Mouse (Mus musculus) ES-E14 (cell line): Measurements from ENCODE around the gene Tex261. TPM values are rescaled to one million over a fixed set of nuclear protein-coding genes. Genes with fewer than 3 reads are reported as not detected.

Experiments
- DNase-seq: peaks from one replicate; pipeline ENCODE4 v3.0.0-alpha.2; 2013; ENCODE audit warnings: low read depth, low spot score
- H3K27ac ChIP-seq: 2 replicates; pipeline ENCODE4 v1.5.1; 2012; ENCODE audit warnings: low read depth, mild to moderate bottlenecking, low read length, moderate library complexity, mixed read lengths; ENCODE audit not compliant: poor library complexity, insufficient read depth, severe bottlenecking
- H3K36me3 ChIP-seq: 2 replicates; pipeline ENCODE4 v1.6.1; 2012; ENCODE audit warnings: mild to moderate bottlenecking, low read length, moderate library complexity, mixed read lengths; ENCODE audit not compliant: control insufficient read depth, poor library complexity, insufficient read depth, severe bottlenecking
- H3K4me1 ChIP-seq, 2 experiments: fragments of 150-350 bp in 1 of 2; sonication (generic) in 1 of 2; 2 replicates each; pipeline ENCODE4 v1.6.1; 2012; ENCODE audit warnings: low read length in 2 of 2, mild to moderate bottlenecking in 1 of 2, mixed read lengths in 1 of 2; ENCODE audit not compliant: control insufficient read depth in 2 of 2, insufficient read depth in 2 of 2, poor library complexity in 1 of 2
- H3K4me3 ChIP-seq, 2 experiments: fragments of 150-350 bp in 1 of 2; sonication (generic) in 1 of 2; 2 replicates each; pipeline ENCODE4 v1.5.1; 2012; ENCODE audit warnings: low read length in 2 of 2, low read depth in 1 of 2, mild to moderate bottlenecking in 1 of 2, mixed read lengths in 1 of 2; ENCODE audit not compliant: insufficient read depth in 1 of 2, poor library complexity in 1 of 2, severe bottlenecking in 1 of 2
- H3K9ac ChIP-seq: 2 replicates; pipeline ENCODE4 v1.6.1; 2012; ENCODE audit warnings: low read depth, mild to moderate bottlenecking, low read length, mixed read lengths; ENCODE audit not compliant: poor library complexity, insufficient read depth, severe bottlenecking
- H3K9me3 ChIP-seq: fragments of 150-350 bp; sonication (generic); 2 replicates; pipeline ENCODE4 v1.6.1; 2012; ENCODE audit warnings: low read depth, mild to moderate bottlenecking, low read length; ENCODE audit not compliant: control insufficient read depth, insufficient read depth
- CHD2 ChIP-seq: IDR thresholded peaks from 2 replicates; pipeline ENCODE4 v1.6.1; 2014; ENCODE audit warnings: mild to moderate bottlenecking, low read depth, low read length, inconsistent platforms
- HCFC1 ChIP-seq: IDR thresholded peaks from 2 replicates; pipeline ENCODE4 v1.6.1; 2012; ENCODE audit warnings: low read length, inconsistent platforms, borderline replicate concordance; ENCODE audit not compliant: insufficient read depth
- MAFK ChIP-seq: IDR thresholded peaks from 2 replicates; pipeline ENCODE4 v1.6.1; 2014; ENCODE audit warnings: mild to moderate bottlenecking, low read depth, low read length, inconsistent platforms; ENCODE audit not compliant: insufficient read depth
- ZC3H11A ChIP-seq: IDR thresholded peaks from 2 replicates; pipeline ENCODE4 v1.6.1; 2012; ENCODE audit warnings: low read depth, mild to moderate bottlenecking, inconsistent platforms, low read length, borderline replicate concordance
- ZNF384 ChIP-seq: IDR thresholded peaks from 2 replicates; pipeline ENCODE4 v1.6.1; 2012; ENCODE audit warnings: low read depth, low read length, inconsistent platforms
- in situ Hi-C, 2 experiments: fragments of 600-800 bp; cut with MboI; formaldehyde crosslinking; loops; one replicate each; pipeline ENCODE4 v1.15.1; 2025; ENCODE audit warnings: low sequenced_read_pairs in 2 of 2, inconsistent platforms in 1 of 2; ENCODE audit not compliant: unreplicated experiment in 2 of 2
- total RNA-seq: library from RNA; depleted of rRNA; stranded (reverse); fragments of 300-350 nt; gene quantifications from 2 replicates; pipeline ENCODE4 v1.2.3, GENCODE M21; 2012; rRNA removed

Gene Tex261
- total RNA-seq = 61.6 and 70.9 TPM in 2 replicates

DNA sequence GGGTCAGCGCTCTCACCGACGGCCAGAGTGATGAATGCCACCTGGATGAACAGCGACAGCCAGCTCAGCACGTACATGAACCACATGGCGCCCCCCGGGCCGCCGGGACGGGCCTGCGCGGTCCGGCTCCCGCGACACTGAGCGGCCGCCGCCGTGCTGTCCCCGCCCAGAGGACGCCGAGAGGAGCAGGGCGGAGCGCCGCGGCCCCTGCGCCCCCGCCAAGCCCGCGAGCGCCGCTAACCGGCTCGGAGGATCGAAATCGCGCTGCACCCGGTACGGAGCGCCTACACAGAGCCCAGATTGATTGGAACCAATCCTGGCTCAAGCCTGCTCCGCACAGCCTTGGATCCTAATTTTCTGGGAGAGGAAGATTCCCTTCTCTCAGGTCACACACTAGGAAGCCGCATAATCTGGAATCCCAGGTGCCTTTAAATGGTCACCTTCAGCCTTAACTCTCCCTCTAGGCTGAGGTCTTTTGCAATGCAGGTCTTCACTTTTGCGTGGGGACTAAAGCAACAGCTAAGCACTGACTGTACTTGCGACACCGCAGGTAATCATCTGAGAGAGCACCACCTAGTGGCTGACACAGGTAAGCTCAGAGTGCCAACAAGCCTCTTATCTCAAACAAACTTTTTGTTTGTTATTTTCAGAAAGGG, at the start of gene Tex261:
Tex261 (minus strand) TSS at position 176 of the 656 bp plus-strand sequence.
- DNase-seq = peak; percentile 88
- peak; percentile 73; the same call in 1 of the 2 replicates for TF ChIP-seq HCFC1
- TF ChIP-seq CHD2 = no peak
- in situ Hi-C loops = no loop called here

DNA sequence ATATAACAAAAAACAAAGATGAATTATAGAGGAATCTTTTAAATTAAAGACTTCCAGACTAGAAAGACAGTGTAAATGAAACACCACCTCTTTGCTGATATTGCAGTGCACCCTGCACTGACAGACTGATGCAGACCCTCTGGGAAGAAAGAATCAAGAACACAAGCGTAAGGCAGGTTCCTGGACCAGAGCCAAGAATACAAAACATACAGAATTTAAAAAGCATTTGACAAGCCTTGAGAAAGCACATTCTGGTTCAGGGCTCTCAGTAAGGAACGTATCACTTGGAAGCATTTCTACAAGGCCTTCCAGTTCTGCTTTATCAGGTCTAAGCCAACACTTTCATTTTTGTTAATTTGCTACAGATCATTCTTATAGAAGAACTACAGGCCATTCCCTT, 46.2 kb upstream of the Tex261 start:
- Histone ChIP-seq H3K4me3 (no peak overlapping the region), H3K27ac (no peak overlapping the region), H3K36me3 (no peaks in the 10 kb centered on the region), H3K9me3 (no peaks in the 10 kb centered on the region), H3K9ac (no peak overlapping the region), H3K4me1 (peaks cover 0 to 5% of the 10 kb centered on the region in 2 experiments; a peak in 2 of 4 replicates)
- no peak for DNase-seq
- in situ Hi-C loops = no loop called here
- TF ChIP-seq CHD2 = no peak
- no peak for TF ChIP-seq MAFK
- no peak for TF ChIP-seq ZNF384
- TF ChIP-seq HCFC1 = no peak
- no peak for TF ChIP-seq ZC3H11A

More for the DNA sequence above, at the start of gene Tex261:
- peak within 1 kb of the TSS; percentile 82 to 93 for H3K4me3 ChIP-seq
- H3K4me1 ChIP-seq = peaks cover 0 to 5% of the 10 kb centered on the region in 2 experiments; a peak in 2 of 4 replicates
- H3K9ac ChIP-seq = peak within 1 kb of the TSS; percentile 81
- peaks cover 20% of the 10 kb centered on the region; the same call in 1 of the 2 replicates for H3K36me3 ChIP-seq
- H3K9me3 ChIP-seq = no peaks in the 10 kb centered on the region
- H3K27ac ChIP-seq = peak within 1 kb of the TSS; percentile 18; the same call in 1 of the 2 replicates

DNA sequence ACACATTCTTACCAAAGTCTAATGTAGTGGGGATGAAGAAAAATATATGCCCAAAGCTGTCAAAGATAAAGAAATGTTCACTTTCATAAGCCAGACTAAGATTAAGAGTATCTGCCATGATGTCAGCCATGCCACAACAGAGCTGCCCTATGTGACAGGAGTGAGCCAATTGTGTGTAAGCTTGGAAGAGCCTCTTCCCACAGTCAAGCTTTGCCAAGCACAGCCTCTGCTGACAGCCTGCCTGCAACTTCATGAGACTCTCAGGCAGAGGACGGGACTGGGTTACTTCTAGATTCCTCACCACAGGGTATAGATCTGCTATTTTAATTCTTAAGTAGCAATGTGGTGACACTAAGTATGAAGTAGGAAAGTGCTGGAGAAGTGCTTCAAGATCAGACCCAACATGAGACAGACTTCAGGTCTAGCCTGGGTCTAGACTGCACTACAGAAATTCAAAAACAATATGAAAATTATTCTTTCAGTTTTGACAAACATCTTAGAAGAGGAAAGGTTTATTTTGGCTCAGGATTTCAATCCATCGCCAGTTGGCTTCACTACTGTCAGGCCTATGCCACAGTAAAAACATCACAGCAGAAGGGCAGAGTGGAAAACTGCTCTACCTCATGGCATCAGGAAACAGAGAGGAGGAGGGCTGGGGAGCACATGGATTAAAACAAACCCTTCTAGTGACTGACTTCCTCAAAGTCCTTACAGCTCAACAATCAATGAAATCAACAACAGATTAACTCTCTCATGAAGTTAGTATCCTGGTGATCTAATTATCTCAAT, 45.3 kb upstream of the Tex261 start:
- Histone ChIP-seq H3K9me3 (no peaks in the 10 kb centered on the region), H3K4me1 (peaks cover 0 to 5% of the 10 kb centered on the region in 2 experiments; a peak in 2 of 4 replicates), H3K27ac (no peak overlapping the region), H3K4me3 (no peak overlapping the region), H3K36me3 (no peaks in the 10 kb centered on the region), H3K9ac (no peak overlapping the region)
- in situ Hi-C loops = no loop called here
- TF ChIP-seq CHD2 (no peak), MAFK (no peak), ZNF384 (no peak), HCFC1 (no peak), ZC3H11A (no peak)
- DNase-seq = no peak

DNA sequence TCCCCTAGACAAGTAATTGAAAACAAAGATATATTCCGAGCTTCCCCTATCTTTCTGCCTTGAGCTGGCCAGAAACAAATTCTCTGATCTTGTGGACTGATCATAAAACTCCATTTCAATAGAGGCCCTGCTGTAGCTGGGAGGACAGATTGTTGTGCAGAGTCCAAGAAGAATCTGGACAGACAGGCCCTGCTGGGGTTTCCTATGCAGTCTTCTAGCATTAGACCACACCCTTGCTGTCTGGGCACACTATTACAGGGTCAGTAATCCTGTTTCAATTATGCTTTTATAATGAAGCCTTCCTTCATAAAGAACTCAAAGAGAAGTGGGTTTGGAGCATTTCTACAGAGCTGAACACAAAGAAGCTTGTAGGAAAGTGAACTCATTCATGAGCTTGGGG, 43.4 kb upstream of the Tex261 start:
- in situ Hi-C loops = no loop called here
- Histone ChIP-seq H3K9me3 (no peaks in the 10 kb centered on the region), H3K36me3 (no peaks in the 10 kb centered on the region), H3K27ac (no peak overlapping the region), H3K4me1 (peaks cover 0 to 5% of the 10 kb centered on the region in 2 experiments; a peak in 2 of 4 replicates), H3K9ac (no peak overlapping the region), H3K4me3 (no peak overlapping the region)
- no peak for DNase-seq
- TF ChIP-seq ZNF384 = no peak
